Mouse (Mus musculus): ENCODE results near the gene Gm3164. TPM values are rescaled to one million over a fixed set of nuclear protein-coding genes. Genes with fewer than 3 reads are reported as not detected.
"Not testable (repeated sequence)": the region's sequence is repeated elsewhere in the genome, so short reads cannot be mapped to it uniquely, and the experiment has no call there.

The Gm3164 gene
- polyA plus RNA-seq, 1 experiment from 2014 or later: 6.0 TPM

- not testable (repeated sequence) for H3K9me3 ChIP-seq (replicated peaks); H3K4me3 ChIP-seq (replicated peaks)
Observed at GRCm38 (mm10) chr14:4430692-4431091, 15.4 kb downstream of the Gm3164 start, which contains the start of gene Gm3173. Gm3173 (plus strand) TSS chr14:4430992.

GRCm38 (mm10) chr14:4481445-4481844 is 66.2 kb downstream of the Gm3164 start, which contains the start of gene Gm3182:
Gm3182 (plus strand) TSS chr14:4481745.
- H3K9me3 ChIP-seq (replicated peaks); H3K27me3 ChIP-seq (replicated peaks); H3K4me2 ChIP-seq; H3K4me1 ChIP-seq; ATAC-seq (ENCODE audit: low FRiP score); H3K4me3 ChIP-seq (replicated peaks); H3K36me3 ChIP-seq; H3K9ac ChIP-seq (replicated peaks); H3K27ac ChIP-seq (replicated peaks): not testable (repeated sequence)
- 92% methylated on average over 1 of the region's 2 CpGs for WGBS

More at GRCm38 (mm10) chr14:4430692-4431091, 15.4 kb downstream of the Gm3164 start, which contains the start of gene Gm3173:
- not testable (repeated sequence) for H3K9ac ChIP-seq (replicated peaks); H3K4me2 ChIP-seq; ATAC-seq (ENCODE audit: low FRiP score); H3K27ac ChIP-seq (replicated peaks); H3K4me1 ChIP-seq; H3K36me3 ChIP-seq; H3K27me3 ChIP-seq (replicated peaks)

Other genes starting within 250 kb of the Gm3164 start
- gene Gm2974, start 232.9 kb upstream of the Gm3164 start, polyA plus RNA-seq (2015; fragmentation: Nextera tagmentation; extraction: Ambion mirVana): 7.5 and 9.2 TPM in 2 replicates
- not detected in 2 replicates for gene Gm3138, start 165.8 kb upstream of the Gm3164 start, polyA plus RNA-seq (2015; fragmentation: Nextera tagmentation; extraction: Ambion mirVana)
- not detected in 2 replicates for gene Gm3149, start 98.2 kb upstream of the Gm3164 start, polyA plus RNA-seq (2015; fragmentation: Nextera tagmentation; extraction: Ambion mirVana)
- 5.2 and 5.7 TPM in 2 replicates for gene 2610042L04Rik, start 80.7 kb upstream of the Gm3164 start, polyA plus RNA-seq (2015; fragmentation: Nextera tagmentation; extraction: Ambion mirVana)
- gene Gm3159, start 17.9 kb upstream of the Gm3164 start, polyA plus RNA-seq (2015; fragmentation: Nextera tagmentation; extraction: Ambion mirVana): not detected in 2 replicates
- 0.83 and 2.3 TPM in 2 replicates for gene Gm3173, start 15.5 kb downstream of the Gm3164 start, polyA plus RNA-seq (2015; fragmentation: Nextera tagmentation; extraction: Ambion mirVana)
- gene Gm3182, start 66.3 kb downstream of the Gm3164 start, polyA plus RNA-seq (2015; fragmentation: Nextera tagmentation; extraction: Ambion mirVana): not detected in 2 replicates
- gene Gm3047, start 140.0 kb downstream of the Gm3164 start, polyA plus RNA-seq (2015; fragmentation: Nextera tagmentation; extraction: Ambion mirVana): not detected in 2 replicates
- gene Gm8159, start 216.9 kb downstream of the Gm3164 start, polyA plus RNA-seq (2015; fragmentation: Nextera tagmentation; extraction: Ambion mirVana): 0.27 TPM in 1 of 2 replicates, not detected in the other
- gene Gm3239, start 248.7 kb downstream of the Gm3164 start, polyA plus RNA-seq (2015; fragmentation: Nextera tagmentation; extraction: Ambion mirVana): 0.97 and 1.7 TPM in 2 replicates

Data from neural tube, embryonic 15.5 days (tissue).